Mouse (Mus musculus) ES-Bruce4 (cell line): ENCODE data around the gene Slc35d3. TPM values are rescaled to one million over a fixed set of nuclear protein-coding genes. Genes with fewer than 3 reads are reported as not detected.

ENCODE experiments used
- H3K27ac ChIP-seq: 2 replicates; pipeline ENCODE4 v1.5.1; 2012; ENCODE audit warnings: low read length, inconsistent platforms; ENCODE audit not compliant: insufficient read depth
- H3K27me3 ChIP-seq: 2 replicates; pipeline ENCODE4 v1.6.1; 2012; ENCODE audit warnings: mild to moderate bottlenecking, low read length, inconsistent platforms; ENCODE audit not compliant: control insufficient read depth, poor library complexity, insufficient read depth, severe bottlenecking
- H3K36me3 ChIP-seq: 2 replicates; pipeline ENCODE4 v1.6.1; 2012; ENCODE audit warnings: inconsistent platforms, mild to moderate bottlenecking, low read length, moderate library complexity; ENCODE audit not compliant: control insufficient read depth, poor library complexity, insufficient read depth, severe bottlenecking
- H3K4me1 ChIP-seq: one replicate; pipeline ENCODE4 v1.8.1; 2011; ENCODE audit warnings: low read length; ENCODE audit not compliant: control insufficient read depth, insufficient read depth
- H3K4me3 ChIP-seq: 2 replicates; pipeline ENCODE4 v1.5.1; 2011; ENCODE audit warnings: low read depth, mild to moderate bottlenecking, low read length
- H3K9ac ChIP-seq: 2 replicates; pipeline ENCODE4 v1.6.1; 2012; ENCODE audit warnings: low read depth, mild to moderate bottlenecking, inconsistent platforms; ENCODE audit not compliant: poor library complexity, severe bottlenecking
- H3K9me3 ChIP-seq: replicated peaks from 2 replicates; pipeline ENCODE4 v1.6.1; 2012; ENCODE audit warnings: mild to moderate bottlenecking, low read length, inconsistent platforms; ENCODE audit not compliant: control insufficient read depth, poor library complexity, insufficient read depth, severe bottlenecking
- CTCF ChIP-seq: IDR thresholded peaks from one replicate; pipeline ENCODE4 v1.8.1; 2011; ENCODE audit warnings: low read depth, low read length
- EP300 ChIP-seq: IDR thresholded peaks from 2 replicates; pipeline ENCODE4 v1.6.1; 2011; ENCODE audit warnings: low read depth, low read length; ENCODE audit not compliant: insufficient read depth
- POLR2A ChIP-seq: IDR thresholded peaks from one replicate; pipeline ENCODE4 v1.8.1; 2011; ENCODE audit warnings: low read length; ENCODE audit not compliant: insufficient read depth
- polyA plus RNA-seq: library from polyadenylated mRNA; stranded (reverse); fragments of >200 nt; gene quantifications from 2 replicates; pipeline ENCODE4 v1.2.4, GENCODE M21; 2011; ENCODE audit warnings: low read depth; ENCODE audit not compliant: missing spikeins, insufficient read depth, insufficient read length

Slc35d3 gene
- polyA plus RNA-seq, 1 experiment = not detected

DNA sequence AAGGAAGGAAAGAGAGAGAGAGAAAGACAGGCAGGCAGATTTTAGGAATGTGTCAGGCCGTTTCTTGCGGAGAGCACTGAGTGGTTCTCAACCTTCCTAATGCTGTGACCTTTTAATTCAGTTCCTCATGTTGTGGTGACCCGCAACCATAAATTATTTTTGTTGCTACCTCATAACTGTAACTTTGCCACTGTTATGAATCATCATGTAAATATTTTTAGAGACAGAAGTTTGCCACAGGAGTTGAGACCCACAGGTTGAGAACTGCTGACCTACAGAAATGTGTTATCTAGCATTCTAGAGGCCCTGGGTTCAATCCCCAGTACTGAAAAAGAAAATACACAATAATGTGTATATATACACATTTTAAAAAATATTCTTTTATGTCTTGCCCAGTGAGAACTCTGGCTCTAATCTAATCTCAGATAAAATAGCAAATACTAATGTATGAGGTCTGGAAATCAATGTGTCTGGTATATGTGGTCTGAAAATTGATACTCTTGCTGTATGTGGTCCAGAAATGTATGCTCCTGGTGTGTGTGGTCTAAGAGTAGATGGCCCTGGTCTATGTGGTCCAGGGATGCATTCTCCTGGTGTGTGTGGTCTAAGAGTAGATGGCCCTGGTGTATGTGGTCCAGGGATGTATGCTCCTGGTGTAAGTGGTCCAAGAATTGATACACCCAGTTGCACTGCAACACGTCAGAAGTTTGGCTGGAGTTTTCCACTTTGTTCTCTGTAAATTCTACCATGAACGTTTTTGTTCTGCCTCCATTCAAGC lies 20.0 kb downstream of the Slc35d3 start:
- Histone ChIP-seq H3K9me3 (no peaks in the 10 kb centered on the region), H3K4me1 (peaks cover 3% of the 10 kb centered on the region), H3K36me3 (no peaks in the 10 kb centered on the region), H3K4me3 (no peak overlapping the region), H3K27me3 (no peaks in the 10 kb centered on the region; the same call in 1 of the 2 replicates), H3K27ac (no peak overlapping the region), H3K9ac (no peak overlapping the region)
- TF ChIP-seq POLR2A (no peak), EP300 (no peak), CTCF (no peak)

DNA sequence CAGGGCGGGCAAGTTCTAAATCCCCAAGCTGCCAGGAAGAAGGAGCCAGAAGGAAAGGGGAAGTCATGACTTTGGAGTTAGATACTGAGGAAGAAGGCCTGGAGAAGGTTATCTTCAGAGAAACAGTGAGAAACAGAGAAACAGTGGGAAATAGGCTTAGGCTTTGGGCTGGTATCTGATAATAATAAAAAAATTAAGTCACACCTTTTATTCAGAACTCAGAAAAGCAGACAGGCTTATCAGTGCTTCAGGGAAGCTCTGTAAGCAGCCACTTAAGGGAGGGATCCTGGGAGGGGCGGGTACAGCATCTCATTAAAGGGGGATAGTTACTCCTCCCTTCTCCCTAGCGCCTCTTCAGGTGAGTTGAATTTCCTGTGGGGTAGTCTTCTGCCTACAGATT lies 30.3 kb downstream of the Slc35d3 start:
- H3K4me1 ChIP-seq = no peaks in the 10 kb centered on the region
- H3K36me3 ChIP-seq = no peaks in the 10 kb centered on the region
- no peaks in the 10 kb centered on the region for H3K9me3 ChIP-seq
- H3K27ac ChIP-seq = no peak overlapping the region
- TF ChIP-seq POLR2A (no peak), EP300 (no peak), CTCF (no peak)
- H3K4me3 ChIP-seq = no peak overlapping the region
- H3K27me3 ChIP-seq = no peaks in the 10 kb centered on the region
- no peak overlapping the region for H3K9ac ChIP-seq

DNA sequence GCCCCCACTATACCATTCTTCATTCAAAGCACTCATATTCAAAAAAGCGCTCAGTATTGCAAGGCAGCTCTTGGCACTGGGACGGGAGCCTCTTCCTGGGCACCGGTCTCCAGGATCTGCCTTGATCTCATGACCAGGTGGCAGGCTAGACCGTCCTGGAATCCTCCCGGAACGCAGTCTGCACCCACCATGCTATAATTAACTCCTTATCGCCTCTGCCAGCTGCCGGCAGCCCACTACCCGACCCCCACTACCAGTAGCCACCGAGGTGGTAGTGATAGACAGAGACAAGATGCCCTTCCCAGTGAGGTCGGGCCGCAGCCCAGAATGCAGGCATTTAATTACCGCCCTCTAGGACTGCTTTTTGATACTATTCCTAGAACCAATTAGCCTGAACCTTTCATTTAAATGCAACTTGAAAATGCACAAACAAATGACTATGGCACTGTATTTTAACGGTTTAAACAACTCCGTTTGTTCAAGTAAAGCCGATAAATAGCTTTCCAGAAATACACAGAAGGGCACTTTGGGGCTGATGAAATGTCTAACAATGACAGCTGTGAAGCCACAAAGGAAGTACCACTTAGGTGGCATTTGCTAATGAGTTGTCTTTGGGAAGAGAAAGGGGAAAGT lies 32.4 kb downstream of the Slc35d3 start:
- Histone ChIP-seq H3K27ac (no peak overlapping the region), H3K4me1 (no peaks in the 10 kb centered on the region), H3K36me3 (no peaks in the 10 kb centered on the region), H3K27me3 (no peaks in the 10 kb centered on the region), H3K9ac (no peak overlapping the region), H3K9me3 (no peaks in the 10 kb centered on the region), H3K4me3 (no peak overlapping the region)
- TF ChIP-seq CTCF = no peak
- TF ChIP-seq POLR2A = no peak
- no peak for TF ChIP-seq EP300

DNA sequence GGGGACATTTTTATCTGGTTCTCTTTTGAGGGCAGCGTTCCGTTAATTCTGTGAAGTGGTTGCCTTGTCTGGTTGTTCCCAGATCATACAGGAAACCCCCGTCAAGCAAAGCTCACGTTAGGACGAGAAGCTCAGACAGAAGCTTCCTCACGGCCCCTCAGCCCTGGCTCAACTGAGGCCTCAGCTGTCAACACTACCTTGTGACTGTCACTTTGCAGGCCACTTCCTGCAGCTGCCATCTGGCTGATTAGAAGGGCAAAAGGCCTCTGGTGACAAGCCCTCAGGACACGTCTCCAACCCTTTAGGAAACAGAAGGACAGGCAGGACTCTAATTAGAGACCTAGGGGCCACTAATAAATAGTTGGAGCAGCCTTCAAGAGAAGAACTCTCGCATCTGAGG lies 35.9 kb downstream of the Slc35d3 start:
- H3K9me3 ChIP-seq = no peaks in the 10 kb centered on the region
- no peaks in the 10 kb centered on the region for H3K27me3 ChIP-seq
- no peak overlapping the region for H3K27ac ChIP-seq
- H3K36me3 ChIP-seq = no peaks in the 10 kb centered on the region
- H3K9ac ChIP-seq = no peak overlapping the region
- no peak overlapping the region for H3K4me3 ChIP-seq
- TF ChIP-seq POLR2A (no peak), EP300 (no peak)
- no peaks in the 10 kb centered on the region for H3K4me1 ChIP-seq

DNA sequence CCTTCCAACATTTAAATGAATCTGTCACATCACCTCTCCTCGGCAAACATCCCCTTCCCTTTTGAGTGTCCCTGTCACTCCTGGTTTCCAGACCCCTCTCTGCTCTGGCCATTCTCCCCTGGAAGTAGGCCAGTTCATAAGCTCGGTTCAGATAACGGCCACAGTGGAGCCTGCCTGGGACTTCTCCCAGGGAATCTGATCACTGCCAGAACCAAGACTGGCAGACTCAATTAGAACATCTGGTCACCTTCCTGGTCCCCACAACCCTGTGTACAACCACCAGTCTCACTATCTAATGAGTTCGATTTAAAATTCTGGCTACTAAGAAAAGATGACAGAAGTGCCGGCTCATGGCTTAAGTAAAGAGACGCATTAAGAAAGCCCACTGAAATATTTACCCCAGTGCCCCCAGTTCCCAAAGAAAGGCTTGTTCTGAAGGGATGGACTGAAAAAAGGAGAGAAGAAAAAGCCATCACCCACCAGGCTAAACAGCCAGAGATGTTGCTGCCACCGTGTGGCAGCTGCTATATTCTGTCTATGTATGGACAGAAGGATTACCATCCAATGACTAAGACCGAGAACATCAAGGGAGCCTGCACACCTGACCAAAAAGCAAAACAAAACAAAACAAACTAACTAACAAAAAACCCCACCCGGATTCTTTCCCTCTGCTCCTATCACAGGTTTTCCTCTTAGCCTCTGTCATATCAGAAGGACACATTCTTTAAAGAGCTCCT lies 39.7 kb downstream of the Slc35d3 start:
- Histone ChIP-seq H3K4me1 (no peaks in the 10 kb centered on the region), H3K36me3 (no peaks in the 10 kb centered on the region), H3K9ac (no peak overlapping the region), H3K27me3 (no peaks in the 10 kb centered on the region), H3K27ac (no peak overlapping the region), H3K4me3 (no peak overlapping the region), H3K9me3 (no peaks in the 10 kb centered on the region)
- TF ChIP-seq CTCF (peak; percentile 31), POLR2A (no peak)

DNA sequence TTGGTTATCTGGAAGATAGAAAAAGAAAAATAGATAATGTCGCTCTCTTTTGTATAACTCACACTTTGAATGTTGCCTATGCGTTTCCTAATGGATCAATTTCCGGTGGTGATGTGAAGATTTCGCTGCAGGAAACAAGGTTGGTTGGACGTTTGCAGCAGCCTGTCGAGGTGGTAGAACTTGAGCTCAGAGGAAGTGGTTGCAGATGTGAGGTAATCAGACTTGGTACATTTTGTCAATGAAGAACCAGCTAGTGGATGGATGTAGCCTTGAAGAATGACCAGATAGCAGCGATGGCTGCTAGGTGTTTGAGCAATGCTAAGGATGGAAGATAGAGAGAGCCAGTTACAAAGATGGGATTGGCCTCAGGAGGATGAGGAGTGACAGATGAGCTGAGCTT lies 46.5 kb downstream of the Slc35d3 start:
- Histone ChIP-seq H3K27ac (no peak overlapping the region), H3K4me1 (no peaks in the 10 kb centered on the region), H3K9me3 (no peaks in the 10 kb centered on the region), H3K27me3 (no peaks in the 10 kb centered on the region), H3K4me3 (no peak overlapping the region), H3K36me3 (no peaks in the 10 kb centered on the region), H3K9ac (no peak overlapping the region)
- no peak for TF ChIP-seq POLR2A
- no peak for TF ChIP-seq EP300
- no peak for TF ChIP-seq CTCF
